Mouse (Mus musculus) neural tube, embryonic 12.5 days (tissue): ENCODE data around the gene Klrc3. TPM values are rescaled to one million over a fixed set of nuclear protein-coding genes. Genes with fewer than 3 reads are reported as not detected.

Source experiments
- microRNA-seq: library from miRNA; unstranded; fragments of <30 nt; microRNA quantifications from one replicate; pipeline ENCODE4, GENCODE M21; 2017
- polyA plus RNA-seq: library from polyadenylated mRNA; unstranded; fragments of >200 nt; fragmentation: Nextera tagmentation; extraction: Ambion mirVana; gene quantifications from 2 replicates; pipeline ENCODE4 v1.2.1, GENCODE M21; 2016

Gene Klrc3
- polyA plus RNA-seq, 1 experiment from 2014 or later = not detected

Small RNA genes within 50 kb of the gene (microRNA-seq; reads per million reads assigned to microRNA genes)
- not detected for gene Mir680-1

Other genes starting within 250 kb of the Klrc3 start
- gene Clec1b, start 246.0 kb downstream of the Klrc3 start, polyA plus RNA-seq = 7.4 and 8.2 TPM in 2 replicates
- 0.34 and 0.65 TPM in 2 replicates for gene Clec9a, start 234.5 kb downstream of the Klrc3 start, polyA plus RNA-seq
- 2.8 TPM in 2 replicates for gene Clec1a, start 191.3 kb downstream of the Klrc3 start, polyA plus RNA-seq
- 0.05 TPM in 1 of 2 replicates, not detected in the other for gene Olr1, start 136.2 kb downstream of the Klrc3 start, polyA plus RNA-seq
- gene Tmem52b, start 130.8 kb downstream of the Klrc3 start, polyA plus RNA-seq = not detected in 2 replicates
- gene Gabarapl1, start 110.2 kb downstream of the Klrc3 start, polyA plus RNA-seq = 115 and 119 TPM in 2 replicates
- gene Klre1, start 65.4 kb downstream of the Klrc3 start, polyA plus RNA-seq = not detected in 2 replicates
- not detected in 2 replicates for gene Klrd1, start 51.6 kb downstream of the Klrc3 start, polyA plus RNA-seq
- 0.15 and 0.34 TPM in 2 replicates for gene Klrk1, start 19.5 kb downstream of the Klrc3 start, polyA plus RNA-seq
- not detected in 2 replicates for gene Klrc2, start 17.4 kb upstream of the Klrc3 start, polyA plus RNA-seq
- gene Klrc1, start 35.6 kb upstream of the Klrc3 start, polyA plus RNA-seq = not detected in 2 replicates
- not detected in 2 replicates for gene Klri1, start 73.8 kb upstream of the Klrc3 start, polyA plus RNA-seq
- not detected in 2 replicates for gene Klri2, start 97.1 kb upstream of the Klrc3 start, polyA plus RNA-seq
- not detected in 2 replicates for gene Gm156, start 140.9 kb upstream of the Klrc3 start, polyA plus RNA-seq
- not detected in 2 replicates for gene Gm17631, start 219.3 kb upstream of the Klrc3 start, polyA plus RNA-seq
- gene Klra17, start 233.3 kb upstream of the Klrc3 start, polyA plus RNA-seq = not detected in 2 replicates